Mouse (Mus musculus): ENCODE results near the gene Ireb2.
A peak's percentile ranks its signal among the peaks of the same experiment; 100 is the strongest.
"Not testable (repeated sequence)": the region's sequence is repeated elsewhere in the genome, so short reads cannot be mapped to it uniquely, and the experiment has no call there.

The Ireb2 gene

DNA sequence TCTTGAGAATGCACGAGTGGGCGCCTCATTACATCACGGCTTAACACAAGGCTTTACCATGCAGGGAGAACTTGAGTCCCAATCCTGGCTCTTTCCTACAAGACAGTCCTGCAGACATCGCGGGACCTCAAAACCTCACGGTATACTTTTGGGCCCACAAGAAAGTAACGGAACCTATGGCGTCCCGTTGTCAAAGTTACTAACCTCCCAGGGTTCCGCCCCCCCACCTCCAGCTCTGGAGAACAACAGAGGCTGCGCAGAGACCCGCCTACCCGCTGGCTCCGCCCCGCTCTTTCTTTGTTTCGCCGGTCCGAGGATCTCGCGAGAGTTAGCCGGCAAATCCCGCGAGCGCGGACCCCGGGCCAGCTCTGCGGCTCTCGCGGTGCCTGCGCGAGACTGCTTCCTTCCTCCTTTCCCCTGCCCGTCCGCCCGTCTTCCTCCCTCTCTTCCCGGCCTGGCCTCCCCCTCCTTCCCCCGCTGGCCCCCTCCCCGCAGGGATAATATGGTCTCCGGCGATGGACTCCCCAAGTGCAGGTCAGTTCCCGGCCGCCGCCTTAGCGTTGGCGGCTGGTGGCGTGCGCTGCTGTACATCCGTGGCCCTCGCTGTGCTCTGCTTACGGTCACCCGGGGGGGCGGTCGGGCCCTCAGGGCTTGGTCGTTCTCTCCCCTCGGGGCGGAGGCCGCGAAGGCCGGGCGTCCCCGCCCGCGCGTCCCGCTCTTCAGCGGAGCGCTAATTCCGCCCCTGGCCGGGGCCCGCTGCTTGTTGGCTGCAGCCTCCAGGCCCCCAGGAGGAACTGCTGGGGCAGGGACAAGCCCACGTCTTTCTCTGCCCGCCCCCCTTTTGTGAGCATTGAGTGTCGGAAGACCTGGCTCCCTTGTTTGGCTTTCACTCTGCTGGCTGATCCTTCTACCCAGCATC is at the start of gene Ireb2:
Gene Ireb2 (plus strand): TSS at position 427 of the 919 bp plus-strand sequence.
- DNase-seq (ENCODE audit: low read depth, low spot score): peak; percentile 92

DNA sequence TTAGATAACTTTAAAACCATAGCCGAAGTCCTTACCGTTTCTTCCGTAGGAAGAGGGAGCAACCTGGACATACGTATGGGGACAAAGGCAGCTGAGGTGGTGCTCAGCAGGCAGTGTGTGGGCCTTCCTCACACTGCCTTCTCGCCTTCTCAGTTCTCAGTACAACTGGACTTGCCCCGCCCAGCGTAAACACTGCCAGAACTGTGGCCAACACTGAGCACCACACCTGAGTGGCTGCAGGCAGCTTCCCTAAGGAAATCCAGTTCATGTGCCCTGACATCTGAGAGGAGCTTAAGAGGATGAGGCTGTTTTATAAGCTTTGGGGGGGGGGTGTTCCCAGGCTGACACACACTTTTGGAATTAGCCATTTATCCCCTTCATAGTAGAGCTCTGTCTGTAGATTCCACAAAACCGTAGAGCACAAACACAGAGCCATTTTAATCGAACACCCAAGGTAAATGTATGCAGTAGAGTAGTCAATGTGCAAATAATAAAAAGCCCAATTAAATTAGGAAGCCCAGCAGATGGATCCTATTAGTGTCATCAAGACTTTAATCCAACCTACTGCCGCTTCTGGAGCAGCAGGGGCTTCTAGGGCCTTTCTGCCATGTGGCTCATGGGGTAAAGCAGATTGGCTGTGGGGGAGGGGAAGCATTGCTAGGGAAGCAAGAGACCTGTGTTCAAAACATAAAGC is 46.9 kb upstream of the Ireb2 start:
- DNase-seq (ENCODE audit: low read depth, low spot score): no peak

DNA sequence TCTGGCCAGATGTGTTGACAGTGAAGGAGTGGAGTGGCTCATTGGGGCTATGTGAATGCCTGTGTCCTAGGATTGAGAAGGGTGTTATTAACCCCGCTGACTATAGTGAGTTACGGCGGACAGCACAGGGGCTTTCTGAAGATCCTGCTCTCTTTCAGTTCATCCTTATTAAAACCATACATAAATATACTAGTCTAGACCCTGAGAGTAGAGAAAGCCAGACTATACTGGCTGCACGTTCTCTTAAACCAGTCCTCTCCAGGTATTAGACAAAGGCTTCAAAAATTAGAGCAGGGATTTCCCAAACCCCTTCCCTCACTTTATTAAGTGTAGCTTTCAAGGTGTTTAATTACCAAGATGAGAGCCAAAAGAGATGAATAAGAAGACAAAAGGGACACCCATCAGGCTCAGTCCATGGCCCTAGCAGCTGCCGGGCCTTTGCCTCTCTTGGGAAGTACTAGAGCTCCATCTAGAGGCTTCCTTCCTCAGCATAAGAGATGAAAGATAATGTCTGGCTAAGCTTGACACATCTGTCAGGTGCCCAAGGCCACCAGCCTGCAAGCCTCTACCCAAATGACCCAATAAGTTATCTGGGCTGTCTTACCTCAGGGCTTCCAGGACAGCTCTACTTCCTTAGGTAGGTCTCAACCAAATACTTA is 42.0 kb upstream of the Ireb2 start:
- no peak for DNase-seq (ENCODE audit: low read depth, low spot score)

DNA sequence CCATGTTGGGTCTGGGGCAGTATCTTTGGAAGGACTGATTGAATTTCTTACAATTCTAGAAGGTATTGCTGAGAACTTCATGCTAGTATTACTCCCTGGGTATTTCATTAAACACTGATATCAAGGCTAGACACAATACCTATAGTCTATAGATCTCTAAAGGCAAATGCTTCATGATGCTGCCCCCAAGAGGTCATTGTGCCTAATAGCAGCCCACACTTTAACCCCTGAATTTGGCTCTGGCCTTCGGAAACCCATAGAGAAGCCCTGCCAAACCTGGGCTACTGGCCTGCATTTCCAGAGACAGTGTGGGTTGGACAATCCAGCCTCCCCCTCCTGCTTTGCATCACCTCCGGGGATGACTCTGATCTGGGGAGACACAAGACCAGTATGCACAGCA is 33.8 kb upstream of the Ireb2 start:
- DNase-seq (ENCODE audit: low read depth, low spot score): no peak

DNA sequence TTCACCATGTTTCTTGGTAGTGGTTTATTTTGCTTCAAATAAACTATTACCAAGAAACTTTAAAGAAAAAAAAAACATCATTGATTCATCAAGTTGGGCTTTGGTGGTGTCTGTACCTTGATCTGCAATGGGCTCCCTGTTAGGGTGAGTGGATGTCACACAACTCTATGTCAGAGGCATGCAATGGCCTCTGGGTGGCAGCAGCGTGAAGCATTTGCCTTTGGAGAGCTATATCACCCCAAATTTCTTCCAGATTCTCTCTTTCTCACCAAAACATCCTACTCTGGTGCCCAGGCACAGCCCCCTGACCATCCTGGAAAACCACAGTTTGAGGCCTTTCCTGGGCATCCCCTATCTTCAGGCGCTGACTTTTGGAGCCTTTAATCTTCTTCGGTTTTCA is 33.0 kb upstream of the Ireb2 start:
- no peak for DNase-seq (ENCODE audit: low read depth, low spot score)

DNA sequence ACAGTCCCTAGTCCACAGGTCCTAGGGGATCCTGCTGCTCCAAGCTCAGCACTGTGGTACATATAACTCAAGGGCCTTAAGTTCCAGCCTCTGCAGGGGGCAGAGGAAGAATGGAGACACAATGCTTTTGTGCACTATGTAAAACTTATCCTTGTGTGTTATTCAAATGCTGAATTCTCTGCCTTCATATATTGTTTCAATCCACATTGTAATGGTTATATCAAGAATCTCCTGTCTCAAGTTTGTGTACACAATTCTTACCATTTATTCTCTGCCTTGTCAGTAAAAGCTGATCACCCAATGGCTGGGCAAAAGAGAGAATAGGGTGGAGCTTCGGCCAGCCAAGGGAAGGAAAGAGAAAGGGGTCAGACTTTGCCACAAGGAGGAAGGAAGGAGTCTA is 29.8 kb upstream of the Ireb2 start:
- DNase-seq (ENCODE audit: low read depth, low spot score): no peak

- DNase-seq (ENCODE audit: low read depth, low spot score): not testable (repeated sequence)
Measured at GRCm38 (mm10) chr9:54835951-54836717, 27.5 kb upstream of the Ireb2 start.

DNA sequence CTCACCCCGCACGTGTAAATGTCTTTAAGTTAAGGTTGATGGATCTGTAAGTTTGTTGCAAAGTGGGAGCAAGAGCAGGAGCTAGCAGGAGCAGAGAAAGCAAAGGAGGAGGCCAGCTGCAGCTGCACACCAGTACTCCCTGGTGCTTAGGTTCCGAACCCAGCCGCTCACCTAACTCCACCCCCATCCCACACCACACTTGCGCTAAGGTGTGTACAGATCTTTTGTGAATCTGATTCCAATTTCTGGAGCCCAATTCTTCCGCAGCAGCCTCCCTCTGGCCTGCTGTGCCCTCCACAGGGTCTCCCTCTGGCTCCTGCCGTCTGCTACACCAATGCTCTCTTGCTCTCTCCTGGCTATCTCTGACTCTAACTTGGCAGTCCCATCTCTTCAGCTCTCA is 25.8 kb upstream of the Ireb2 start:
- DNase-seq (ENCODE audit: low read depth, low spot score): no peak

GRCm38 (mm10) chr9:54840145-54840544 is 23.4 kb upstream of the Ireb2 start:
- DNase-seq (ENCODE audit: low read depth, low spot score): no peak

GRCm38 (mm10) chr9:54842311-54842710 is 21.3 kb upstream of the Ireb2 start:
- DNase-seq (ENCODE audit: low read depth, low spot score): no peak

DNA sequence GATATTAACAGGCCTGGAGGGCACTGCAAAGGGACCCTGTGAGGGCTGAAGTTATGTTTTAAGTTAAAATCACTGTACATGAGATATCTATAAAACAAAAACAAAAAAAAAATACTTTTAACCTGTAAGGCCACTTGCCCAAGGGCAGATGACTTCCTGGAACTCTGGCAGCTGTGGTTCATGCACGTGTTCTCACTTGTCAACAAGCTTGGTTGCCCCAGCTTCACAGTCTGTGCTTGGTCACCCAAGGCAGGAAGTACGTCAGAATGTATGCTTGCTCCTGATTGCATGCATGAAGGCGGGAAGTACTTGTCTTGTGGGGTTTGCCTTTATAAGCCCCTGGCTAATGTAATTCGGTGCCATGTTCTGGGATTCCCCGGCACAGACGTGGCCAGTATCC is 19.7 kb upstream of the Ireb2 start:
- DNase-seq (ENCODE audit: low read depth, low spot score): no peak

- DNase-seq (ENCODE audit: low read depth, low spot score): no peak
Measured at GRCm38 (mm10) chr9:54844556-54845176, 18.9 kb upstream of the Ireb2 start.

GRCm38 (mm10) chr9:54848203-54848602 is 15.4 kb upstream of the Ireb2 start:
- DNase-seq (ENCODE audit: low read depth, low spot score): no peak

DNA sequence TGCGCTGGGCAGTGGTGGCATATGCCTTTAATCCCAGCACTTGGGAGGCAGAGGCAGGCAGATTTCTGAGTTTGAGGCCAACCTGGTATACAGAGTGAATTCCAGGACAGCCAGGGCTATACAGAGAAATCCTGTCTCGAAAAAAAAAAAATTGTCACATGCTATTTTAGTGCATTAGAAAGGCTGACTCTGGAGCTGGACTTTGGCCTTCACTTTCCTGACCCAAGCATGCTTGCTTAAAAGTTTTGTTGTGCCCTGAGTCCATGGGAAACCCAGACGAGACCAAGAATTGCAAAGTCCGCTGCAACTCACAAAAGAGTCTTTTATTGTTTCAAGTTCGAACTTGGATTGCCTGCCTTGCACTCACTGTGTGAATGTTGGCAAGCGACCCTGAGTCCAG is 10.6 kb upstream of the Ireb2 start:
- not testable (repeated sequence) for DNase-seq (ENCODE audit: low read depth, low spot score)

- DNase-seq (ENCODE audit: low read depth, low spot score): no peak
Measured at GRCm38 (mm10) chr9:54853619-54854018, 10.0 kb upstream of the Ireb2 start.

DNA sequence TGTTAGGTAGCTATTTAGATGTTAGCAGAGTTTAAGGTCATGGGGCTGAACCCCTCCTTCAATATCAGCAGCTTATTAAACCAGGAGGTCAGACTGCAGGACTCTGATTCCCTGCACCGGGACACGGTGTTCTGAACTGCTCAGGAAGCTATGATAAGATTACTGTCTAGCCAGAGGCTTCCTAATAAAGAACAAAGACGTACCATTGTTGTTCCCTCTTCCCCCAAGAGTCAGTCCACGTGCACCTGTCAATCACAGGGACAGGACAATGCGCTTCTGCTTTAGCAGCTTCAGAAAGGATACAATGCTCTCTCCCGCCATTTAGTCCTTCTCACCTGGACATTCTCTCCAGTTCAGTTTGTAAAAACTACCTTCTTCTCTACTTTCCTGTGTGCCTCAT is 8.0 kb upstream of the Ireb2 start:
- DNase-seq (ENCODE audit: low read depth, low spot score): no peak

- DNase-seq (ENCODE audit: low read depth, low spot score): no peak
Measured at GRCm38 (mm10) chr9:54856121-54856520, 7.5 kb upstream of the Ireb2 start.

DNA sequence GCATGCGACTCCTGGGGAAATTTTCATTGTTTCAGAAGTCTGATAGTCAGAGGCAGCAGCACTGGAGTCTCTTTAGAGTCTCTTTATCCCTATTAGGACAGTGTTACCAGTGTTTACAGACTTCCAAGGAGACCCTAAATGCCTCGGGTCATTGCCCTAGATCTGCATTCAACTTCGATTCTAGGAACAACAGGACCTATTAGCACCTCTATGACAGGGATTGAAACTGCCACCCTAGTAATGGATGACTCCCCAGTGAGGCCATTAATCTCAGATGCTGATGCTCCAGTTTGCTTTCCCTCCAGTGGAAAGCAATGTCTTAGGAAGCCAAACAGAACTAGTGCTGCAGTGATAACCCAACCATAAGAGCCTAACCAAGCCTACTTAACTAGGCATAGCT is 6.1 kb upstream of the Ireb2 start:
- no peak for DNase-seq (ENCODE audit: low read depth, low spot score)

GRCm38 (mm10) chr9:54860526-54860925 is 3.1 kb upstream of the Ireb2 start:
- no peak for DNase-seq (ENCODE audit: low read depth, low spot score)

DNA sequence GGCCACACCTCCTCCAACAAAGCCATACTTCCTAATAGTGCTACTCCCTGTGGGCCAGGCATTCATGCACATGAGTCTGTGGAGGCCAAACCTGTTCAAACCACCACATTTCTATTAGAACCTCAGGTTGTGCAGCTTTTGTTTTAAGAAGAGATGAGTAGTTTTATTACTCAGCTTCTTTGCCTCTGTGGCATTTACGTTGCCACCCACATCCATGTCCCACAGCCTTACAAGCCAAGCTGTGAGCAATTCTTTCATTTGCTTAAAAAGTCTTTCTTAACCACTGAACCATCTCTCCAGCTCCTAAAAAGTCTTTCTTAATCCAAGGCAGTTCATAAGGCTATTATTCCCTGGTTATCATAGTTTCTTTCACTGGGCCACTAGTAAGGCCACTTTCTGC is 15.2 kb downstream of the Ireb2 start:
- DNase-seq (ENCODE audit: low read depth, low spot score): no peak

- DNase-seq (ENCODE audit: low read depth, low spot score): no peak
Measured at GRCm38 (mm10) chr9:54892111-54892510, 28.5 kb downstream of the Ireb2 start.

Measured in WW6 (cell line).